Mouse (Mus musculus) spleen, adult 2 months (tissue): Measurements from ENCODE around the gene Adra2a.

Experiments
- CTCF ChIP-seq: fragments of 200-500 bp; IDR thresholded peaks from 2 replicates; pipeline ENCODE4 v1.5.1; 2011; ENCODE audit warnings: mild to moderate bottlenecking, inconsistent platforms; ENCODE audit not compliant: insufficient read depth, insufficient read length, insufficient replicate concordance; ENCODE audit errors: extremely low read depth
- POLR2A ChIP-seq: fragments of 200-500 bp; IDR thresholded peaks from 2 replicates; pipeline ENCODE4 v1.6.1; 2011; ENCODE audit warnings: low read depth, low read length, inconsistent platforms

DNA sequence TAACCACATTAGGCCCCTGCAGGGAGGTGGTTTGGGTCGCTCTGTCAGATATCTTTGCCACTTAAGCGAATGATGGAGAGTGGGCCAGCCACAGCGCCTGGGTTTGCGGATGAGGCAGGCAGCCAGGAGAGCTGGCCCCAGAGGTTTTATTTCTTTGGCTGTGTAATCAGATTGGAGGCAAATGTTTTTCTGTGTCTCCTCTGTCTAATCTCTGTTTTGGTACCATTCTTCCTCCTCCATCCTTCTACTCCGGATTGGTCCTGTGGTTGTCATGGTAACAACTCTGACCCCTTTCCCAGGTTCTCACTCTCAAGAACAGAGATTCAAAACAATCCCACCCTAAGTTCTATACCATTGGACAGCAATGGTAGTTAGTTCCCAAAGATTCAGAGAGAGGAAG, 51.8 kb downstream of the Adra2a start:
- TF ChIP-seq CTCF (no peak), POLR2A (no peak)
